Mouse (Mus musculus) MEL (cell line): ENCODE measurements around the gene Kcnj1. TPM values are rescaled to one million over a fixed set of nuclear protein-coding genes. Genes with fewer than 3 reads are reported as not detected.

ENCODE experiments used
- DNase-seq: peaks from one replicate; pipeline ENCODE4 v3.0.0; 2011; ENCODE audit warnings: low read depth, low spot score
- H3K27ac ChIP-seq: 2 replicates; pipeline ENCODE4 v1.5.1; 2012; ENCODE audit warnings: low read depth, mild to moderate bottlenecking, control low read depth, low read length, moderate library complexity; ENCODE audit not compliant: control insufficient read depth
- H3K27me3 ChIP-seq, 2 experiments: fragments of 150-350 bp in 1 of 2; sonication (generic) in 1 of 2; 2 replicates each; pipeline ENCODE4 v1.6.1; 2012; ENCODE audit warnings: low read length in 2 of 2, mild to moderate bottlenecking in 2 of 2, improper control_type of control experiment in 1 of 2, moderate library complexity in 1 of 2; ENCODE audit not compliant: insufficient read depth in 2 of 2, control insufficient read depth in 1 of 2
- H3K36me3 ChIP-seq, 2 experiments: 2 replicates each; pipeline ENCODE4 v1.6.1; 2012 to 2014; ENCODE audit warnings: low read length in 2 of 2, improper control_type of control experiment in 1 of 2, inconsistent platforms in 1 of 2, mild to moderate bottlenecking in 1 of 2; ENCODE audit not compliant: insufficient read depth in 2 of 2, control insufficient read depth in 1 of 2
- H3K4me1 ChIP-seq, 2 experiments: fragments of 150-350 bp in 1 of 2; sonication (generic) in 1 of 2; 2 replicates each; pipeline ENCODE4 v1.6.1; 2012; ENCODE audit warnings: low read length in 2 of 2, improper control_type of control experiment in 1 of 2, mild to moderate bottlenecking in 1 of 2; ENCODE audit not compliant: insufficient read depth in 2 of 2, control insufficient read depth in 1 of 2
- H3K4me3 ChIP-seq, 2 experiments: fragments of 150-350 bp in 1 of 2; sonication (generic) in 1 of 2; 2 replicates each; pipeline ENCODE4 v1.5.1; 2012; ENCODE audit warnings: low read depth in 2 of 2, low read length in 2 of 2, mild to moderate bottlenecking in 2 of 2, moderate library complexity in 2 of 2, control low read depth in 1 of 2, improper control_type of control experiment in 1 of 2; ENCODE audit not compliant: control insufficient read depth in 1 of 2, insufficient read depth in 1 of 2
- H3K79me2 ChIP-seq: 2 replicates; pipeline ENCODE4 v1.6.1; 2012; ENCODE audit warnings: mild to moderate bottlenecking, low read length, moderate library complexity; ENCODE audit not compliant: control insufficient read depth, poor library complexity, insufficient read depth
- H3K9ac ChIP-seq: 2 replicates; pipeline ENCODE4 v1.6.1; 2012; ENCODE audit warnings: low read depth, mild to moderate bottlenecking, control low read depth, low read length, moderate library complexity; ENCODE audit not compliant: control insufficient read depth, poor library complexity, severe bottlenecking
- H3K9me3 ChIP-seq: fragments of 150-350 bp; sonication (generic); replicated peaks from 2 replicates; pipeline ENCODE4 v1.6.1; 2012; ENCODE audit warnings: mild to moderate bottlenecking, low read length, improper control_type of control experiment, moderate library complexity; ENCODE audit not compliant: insufficient read depth
- CHD1 ChIP-seq: IDR thresholded peaks from 2 replicates; pipeline ENCODE4 v1.6.1; 2012; ENCODE audit warnings: low read depth, mild to moderate bottlenecking, inconsistent platforms, low read length, improper control_type of control experiment
- CHD2 ChIP-seq: IDR thresholded peaks from 2 replicates; pipeline ENCODE4 v1.6.1; 2011; ENCODE audit warnings: low read length, improper control_type of control experiment
- ELF1 ChIP-seq: IDR thresholded peaks from 2 replicates; pipeline ENCODE4 v1.6.1; 2014; ENCODE audit warnings: low read depth, mild to moderate bottlenecking, inconsistent platforms, low read length, improper control_type of control experiment, moderate library complexity
- EP300 ChIP-seq, 2 experiments: IDR thresholded peaks; 2 replicates each; pipeline ENCODE4 v1.6.1; 2011; ENCODE audit warnings: improper control_type of control experiment in 2 of 2, low read length in 2 of 2, low read depth in 1 of 2, mild to moderate bottlenecking in 1 of 2
- GATA1 ChIP-seq: IDR thresholded peaks from 2 replicates; pipeline ENCODE4 v1.6.1; 2011; ENCODE audit warnings: low read depth, low read length, improper control_type of control experiment
- HCFC1 ChIP-seq: IDR thresholded peaks from 2 replicates; pipeline ENCODE4 v1.6.1; 2012; ENCODE audit warnings: low read depth, mild to moderate bottlenecking, inconsistent platforms, low read length, improper control_type of control experiment, moderate library complexity
- KAT2A ChIP-seq: conservative IDR thresholded peaks from 2 replicates; pipeline ENCODE4 v1.6.1; 2012; ENCODE audit warnings: low read depth, low read length, improper control_type of control experiment, inconsistent platforms
- MAFK ChIP-seq: IDR thresholded peaks from 2 replicates; pipeline ENCODE4 v1.6.1; 2011; ENCODE audit warnings: low read depth, mild to moderate bottlenecking, low read length, improper control_type of control experiment, borderline replicate concordance
- MAZ ChIP-seq: IDR thresholded peaks from 2 replicates; pipeline ENCODE4 v1.6.1; 2012; ENCODE audit warnings: low read depth, mild to moderate bottlenecking, inconsistent platforms, low read length, improper control_type of control experiment
- MYB ChIP-seq: IDR thresholded peaks from 2 replicates; pipeline ENCODE4 v1.6.1; 2011; ENCODE audit warnings: mild to moderate bottlenecking, low read depth, low read length, improper control_type of control experiment
- NELFE ChIP-seq: IDR thresholded peaks from 2 replicates; pipeline ENCODE4 v1.6.1; 2011; ENCODE audit warnings: low read depth, low read length, improper control_type of control experiment
- POLR2A ChIP-seq, 2 experiments: IDR thresholded peaks; 2 replicates each; pipeline ENCODE4 v1.6.1; 2011 to 2012; ENCODE audit warnings: low read length in 2 of 2, mild to moderate bottlenecking in 2 of 2, control low read depth in 1 of 2, improper control_type of control experiment in 1 of 2, low read depth in 1 of 2, moderate library complexity in 1 of 2; ENCODE audit not compliant: control insufficient read depth in 1 of 2, insufficient read depth in 1 of 2, poor library complexity in 1 of 2
- POLR2AphosphoS2 ChIP-seq: IDR thresholded peaks from 2 replicates; pipeline ENCODE4 v1.6.1; 2011; ENCODE audit warnings: low read length, improper control_type of control experiment
- POLR2AphosphoS5 ChIP-seq: IDR thresholded peaks from 2 replicates; pipeline ENCODE4 v1.6.1; 2012; ENCODE audit warnings: low read depth, borderline replicate concordance, mild to moderate bottlenecking, inconsistent platforms, low read length, moderate library complexity, mixed read lengths
- RAD21 ChIP-seq: IDR thresholded peaks from 2 replicates; pipeline ENCODE4 v1.6.1; 2011; ENCODE audit warnings: mild to moderate bottlenecking, low read depth, low read length, improper control_type of control experiment
- TAL1 ChIP-seq: IDR thresholded peaks from 2 replicates; pipeline ENCODE4 v1.6.1; 2012; ENCODE audit warnings: mild to moderate bottlenecking, inconsistent platforms, low read length, moderate library complexity, mixed read lengths
- TCF12 ChIP-seq: IDR thresholded peaks from 2 replicates; pipeline ENCODE4 v1.6.1; 2014; ENCODE audit warnings: low read depth, mild to moderate bottlenecking, inconsistent platforms, low read length, improper control_type of control experiment, moderate library complexity
- UBTF ChIP-seq: IDR thresholded peaks from 2 replicates; pipeline ENCODE4 v1.6.1; 2012; ENCODE audit warnings: low read depth, mild to moderate bottlenecking, inconsistent platforms, low read length, improper control_type of control experiment, moderate library complexity, borderline replicate concordance; ENCODE audit not compliant: insufficient read depth
- USF1 ChIP-seq: IDR thresholded peaks from 2 replicates; pipeline ENCODE4 v1.6.1; 2014; ENCODE audit warnings: low read depth, mild to moderate bottlenecking, inconsistent platforms, low read length, improper control_type of control experiment, moderate library complexity
- ZKSCAN1 ChIP-seq: IDR thresholded peaks from 2 replicates; pipeline ENCODE4 v1.6.1; 2012; ENCODE audit warnings: low read depth, mild to moderate bottlenecking, inconsistent platforms, low read length, improper control_type of control experiment, moderate library complexity
- polyA plus RNA-seq, 2 experiments: library from polyadenylated mRNA; stranded (reverse) in 1 of 2; unstranded in 1 of 2; fragments of >175 nt in 1 of 2; fragments of >200 nt in 1 of 2; gene quantifications; 2 replicates each; pipeline versions ENCODE4 v1.2.1 to v1.2.4; 2012; ENCODE audit warnings: low replicate concordance in 2 of 2, low read depth in 1 of 2; ENCODE audit not compliant: insufficient read length in 2 of 2, insufficient read depth in 1 of 2, missing spikeins in 1 of 2
- total RNA-seq: library from RNA; depleted of rRNA; stranded (reverse); fragments of 300-350 nt; gene quantifications from 2 replicates; pipeline ENCODE4 v1.2.3, GENCODE M21; 2012

The Kcnj1 gene
- total and polyA plus RNA-seq, 3 experiments = not detected

GRCm38 (mm10) chr9:32412836-32413580 lies 40.7 kb downstream of the Kcnj1 start:
- no peaks in the 10 kb centered on the region for H3K27me3 ChIP-seq
- no peak for DNase-seq
- H3K79me2 ChIP-seq = no peaks in the 10 kb centered on the region
- 0 out of 4 replicates have a peak, but pooled peaks cover 0 to 3% of the 10 kb centered on the region in 2 experiments for H3K4me1 ChIP-seq
- no peak overlapping the region for H3K27ac ChIP-seq
- H3K9me3 ChIP-seq = no peaks in the 10 kb centered on the region
- no peak overlapping the region for H3K9ac ChIP-seq
- TF ChIP-seq MYB = no peak
- no peak for TF ChIP-seq CHD1
- no peak for TF ChIP-seq POLR2AphosphoS2
- TF ChIP-seq GATA1 = no peak
- TF ChIP-seq ZKSCAN1 = no peak
- no peak for TF ChIP-seq EP300 (IDR thresholded peaks at IDR 0.05; ENCODE audit: low read depth in 1 of 2, low read length in 2 of 2)
- TF ChIP-seq, all 39 proteins: peak for 0
- Histone ChIP-seq H3K4me3 (no peak overlapping the region), H3K36me3 (no peaks in the 10 kb centered on the region)

- TF ChIP-seq MAZ (no peak), TAL1 (no peak), NELFE (no peak), MYB (no peak), POLR2AphosphoS5 (no peak), CHD2 (no peak), UBTF (no peak), HCFC1 (no peak), ZKSCAN1 (no peak), EP300 (IDR thresholded peaks at IDR 0.05; ENCODE audit: low read depth in 1 of 2, low read length in 2 of 2) (no peak), RAD21 (no peak), USF1 (no peak), KAT2A (no peak), MAFK (no peak), TCF12 (no peak), POLR2A (IDR thresholded peaks at IDR 0.05; ENCODE audit: control insufficient read depth in 1 of 2, insufficient read depth in 1 of 2, low read depth in 1 of 2, low read length in 2 of 2, poor library complexity in 1 of 2) (no peak), ELF1 (no peak), CHD1 (no peak)
- TF ChIP-seq, all 39 proteins: peak for 0
- Histone ChIP-seq H3K27ac (no peak overlapping the region), H3K27me3 (no peaks in the 10 kb centered on the region), H3K9ac (no peak overlapping the region), H3K4me1 (0 out of 4 replicates have a peak, but pooled peaks cover 0 to 3% of the 10 kb centered on the region in 2 experiments), H3K4me3 (no peak overlapping the region), H3K9me3 (no peaks in the 10 kb centered on the region), H3K79me2 (no peaks in the 10 kb centered on the region), H3K36me3 (no peaks in the 10 kb centered on the region; a peak in 1 of 4 replicates)
- DNase-seq = no peak
These were observed 42.7 kb downstream of the Kcnj1 start for GRCm38 (mm10) chr9:32414956-32415355.
